Mouse (Mus musculus) brown adipose tissue, adult 24 weeks (tissue): ENCODE data around the gene Ppp1r9b. TPM values are rescaled to one million over a fixed set of nuclear protein-coding genes. Genes with fewer than 3 reads are reported as not detected.

Experiments
- H3K27ac ChIP-seq: fragments of 200-500 bp; replicated peaks from 2 replicates; pipeline ENCODE4 v1.5.1; 2012; ENCODE audit warnings: low read depth, mild to moderate bottlenecking, low read length
- H3K4me1 ChIP-seq: fragments of 200-500 bp; 2 replicates; pipeline ENCODE4 v1.6.1; 2012; ENCODE audit warnings: low read length, mixed read lengths; ENCODE audit not compliant: control insufficient read depth, insufficient read depth, insufficient read length
- H3K4me3 ChIP-seq: fragments of 200-500 bp; 2 replicates; pipeline ENCODE4 v1.5.1; 2012; ENCODE audit warnings: low read depth, mild to moderate bottlenecking, low read length, moderate library complexity; ENCODE audit not compliant: insufficient read depth
- polyA plus RNA-seq: library from polyadenylated mRNA; stranded (reverse); fragments of >200 nt; gene quantifications from 2 replicates; pipeline ENCODE4 v1.2.4, GENCODE M21; 2012; ENCODE audit not compliant: missing spikeins, insufficient read depth, insufficient read length

The Ppp1r9b gene
- polyA plus RNA-seq, 1 experiment, result 83.5 TPM

DNA sequence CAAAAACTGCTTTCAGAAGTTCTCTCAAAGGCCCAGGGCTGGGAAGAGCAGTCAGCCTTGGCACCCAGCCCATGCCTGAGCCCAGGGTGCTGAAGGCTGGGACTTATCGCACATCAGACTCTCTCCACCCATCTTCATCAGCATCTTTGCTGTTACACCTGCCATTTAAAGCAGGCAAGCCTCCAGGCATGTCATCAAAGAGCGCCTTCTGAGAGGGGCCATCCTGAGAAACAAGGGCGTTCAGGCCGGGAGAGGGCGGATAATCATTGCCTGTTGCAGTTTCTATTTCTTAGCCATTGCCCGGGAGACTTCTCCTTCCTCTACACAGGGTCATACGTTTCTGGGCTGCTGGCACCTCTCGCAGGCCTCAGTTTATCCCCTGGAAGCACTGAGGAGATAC lies 3.0 kb upstream of the Ppp1r9b start:
- no peak overlapping the region for H3K4me3 ChIP-seq
- H3K4me1 ChIP-seq, result peaks cover 18% of the 10 kb centered on the region
- H3K27ac ChIP-seq, result peak overlapping the region; percentile 24; the same call in 1 of the 2 replicates

DNA sequence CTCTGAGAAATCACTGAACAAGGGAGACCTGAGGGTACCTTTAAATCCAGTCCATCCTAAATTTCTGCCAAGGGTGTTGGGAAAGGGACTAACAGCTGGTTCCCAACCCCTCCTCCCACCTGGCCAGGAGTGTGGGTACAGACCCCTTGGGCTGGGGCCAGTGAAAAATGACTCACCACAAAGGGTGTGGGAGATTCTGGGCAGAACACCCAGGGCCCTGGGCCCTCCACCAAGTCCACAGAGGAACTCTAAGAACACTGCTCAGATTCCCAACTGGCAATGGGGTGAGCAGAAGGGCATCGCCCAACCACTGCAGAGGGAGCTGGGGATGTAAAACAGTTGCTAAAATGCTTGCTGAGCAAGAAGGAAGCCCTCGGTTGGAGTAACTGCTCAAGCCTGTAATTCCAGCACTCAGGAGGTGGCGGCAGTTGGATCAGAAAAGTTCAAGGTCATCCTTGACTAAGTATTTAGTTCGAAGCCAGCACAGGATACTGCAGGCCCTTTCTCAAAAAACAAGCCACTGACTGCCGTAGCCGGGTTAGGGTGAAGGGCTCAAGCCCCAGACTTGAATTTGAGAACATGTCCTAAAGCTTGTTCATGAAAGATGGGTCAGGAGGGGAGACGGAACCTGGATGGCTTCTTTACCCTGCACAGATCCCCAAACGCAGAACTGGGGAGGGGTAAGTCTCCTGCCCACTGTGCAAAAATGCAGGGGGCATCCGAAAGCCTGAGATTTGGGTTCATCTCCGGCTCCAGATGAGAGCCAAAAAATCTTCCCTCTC lies 1.9 kb upstream of the Ppp1r9b start:
- peak overlapping the region; percentile 95 for H3K27ac ChIP-seq
- peaks cover 18% of the 10 kb centered on the region for H3K4me1 ChIP-seq
- H3K4me3 ChIP-seq, result peak overlapping the region; percentile 74

DNA sequence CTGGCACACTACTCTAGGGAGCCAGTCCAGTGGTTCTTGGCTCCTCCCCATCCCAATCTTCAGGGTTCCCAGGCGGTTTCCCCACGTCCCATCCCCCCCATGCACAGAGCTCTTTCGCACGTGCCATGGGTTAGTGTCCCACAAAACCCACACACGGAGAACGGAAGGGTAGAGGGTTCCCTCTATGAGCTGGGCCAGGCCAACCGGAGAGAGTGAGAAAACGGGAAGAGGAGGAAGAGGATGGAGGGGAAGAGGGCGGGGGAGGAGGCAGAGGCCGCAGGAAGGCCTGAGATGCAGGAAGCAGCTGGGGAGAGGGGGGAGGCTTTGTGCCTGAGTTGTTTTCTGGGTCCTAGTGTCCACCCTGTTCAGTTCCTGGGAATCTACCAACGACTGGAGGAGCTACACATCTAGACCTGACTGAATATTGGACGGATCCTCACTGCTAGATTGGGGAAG lies 1.2 kb upstream of the Ppp1r9b start:
- Histone ChIP-seq H3K27ac (peak overlapping the region; percentile 95), H3K4me3 (peak overlapping the region; percentile 74), H3K4me1 (peaks cover 19% of the 10 kb centered on the region)

DNA sequence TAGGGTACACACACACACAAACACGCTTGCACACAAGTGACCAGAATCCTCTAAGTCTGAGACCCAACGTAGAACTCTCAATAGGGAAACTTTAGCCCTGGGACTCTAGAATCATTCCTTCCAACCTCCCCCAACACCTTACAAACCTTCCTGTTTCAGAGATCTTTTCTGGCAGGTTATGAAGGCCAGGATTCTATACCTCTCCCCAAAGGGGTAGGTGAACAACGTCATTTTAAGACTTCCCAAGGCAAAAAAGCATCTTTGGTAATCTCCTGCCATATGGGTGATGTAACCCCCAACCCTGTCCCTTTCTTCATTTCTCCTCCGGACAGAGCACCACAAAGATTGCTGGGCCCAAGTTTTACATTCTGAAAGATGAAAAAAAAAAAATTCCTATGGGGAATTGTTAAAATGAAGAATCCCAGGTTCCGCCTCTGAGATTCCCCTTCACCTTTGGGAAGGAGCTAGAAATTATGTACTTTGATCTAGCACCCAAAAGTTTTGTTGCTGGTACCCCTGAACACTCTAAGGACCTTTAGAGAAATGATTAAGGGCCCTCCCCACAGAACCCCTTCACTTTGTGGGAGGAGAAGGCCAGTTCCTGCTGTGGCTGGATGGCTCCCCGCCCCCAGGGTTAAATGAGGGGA lies 610 bp upstream of the Ppp1r9b start:
- H3K4me3 ChIP-seq, result peak overlapping the region; percentile 54
- H3K4me1 ChIP-seq, result peaks cover 25% of the 10 kb centered on the region
- H3K27ac ChIP-seq, result peak overlapping the region; percentile 83

DNA sequence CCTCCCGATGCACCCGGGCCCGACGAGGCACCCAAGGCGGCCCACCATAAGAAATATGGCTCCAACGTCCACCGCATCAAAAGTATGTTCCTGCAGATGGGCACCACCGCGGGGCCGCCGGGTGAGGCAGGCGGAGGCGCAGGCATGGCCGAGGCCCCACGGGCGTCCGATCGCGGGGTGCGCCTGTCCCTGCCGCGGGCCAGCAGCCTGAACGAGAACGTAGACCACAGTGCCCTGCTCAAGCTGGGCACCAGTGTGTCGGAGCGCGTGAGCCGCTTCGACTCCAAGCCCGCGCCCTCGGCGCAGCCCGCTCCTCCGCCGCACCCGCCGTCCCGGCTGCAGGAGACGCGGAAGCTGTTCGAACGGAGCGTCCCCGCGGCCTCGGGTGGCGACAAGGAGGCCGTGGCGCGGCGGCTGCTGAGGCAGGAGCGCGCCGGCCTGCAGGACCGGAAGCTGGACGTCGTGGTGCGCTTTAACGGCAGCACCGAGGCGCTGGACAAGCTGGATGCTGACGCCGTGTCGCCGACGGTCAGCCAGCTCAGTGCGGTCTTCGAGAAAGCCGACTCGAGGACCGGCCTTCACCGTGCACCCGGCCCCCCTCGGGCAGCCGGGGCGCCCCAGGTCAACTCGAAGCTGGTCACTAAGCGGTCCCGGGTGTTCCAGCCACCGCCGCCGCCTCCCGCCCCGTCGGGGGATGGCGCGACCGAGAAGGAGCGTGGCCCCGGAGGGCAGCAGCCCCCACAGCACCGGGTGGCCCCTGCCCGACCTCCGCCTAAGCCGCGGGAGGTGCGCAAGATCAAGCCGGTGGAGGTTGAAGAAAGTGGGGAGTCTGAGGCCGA lies 1.0 kb downstream of the Ppp1r9b start:
- H3K27ac ChIP-seq, result peak overlapping the region; percentile 91
- peak overlapping the region; percentile 93 for H3K4me3 ChIP-seq
- H3K4me1 ChIP-seq, result peaks cover 38% of the 10 kb centered on the region

DNA sequence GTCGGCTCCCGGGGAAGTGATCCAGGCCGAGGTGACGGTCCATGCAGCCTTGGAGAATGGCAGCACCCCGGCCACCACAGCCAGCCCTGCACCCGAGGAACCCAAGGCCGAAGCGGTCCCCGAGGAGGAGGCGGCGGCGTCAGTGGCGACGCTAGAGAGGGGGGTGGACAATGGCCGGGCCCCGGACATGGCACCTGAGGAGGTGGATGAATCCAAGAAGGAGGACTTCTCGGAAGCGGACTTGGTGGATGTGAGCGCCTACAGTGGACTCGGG lies 1.6 kb downstream of the Ppp1r9b start:
- H3K4me1 ChIP-seq, result peaks cover 38% of the 10 kb centered on the region
- peak overlapping the region; percentile 93 for H3K4me3 ChIP-seq
- H3K27ac ChIP-seq, result peak overlapping the region; percentile 91

DNA sequence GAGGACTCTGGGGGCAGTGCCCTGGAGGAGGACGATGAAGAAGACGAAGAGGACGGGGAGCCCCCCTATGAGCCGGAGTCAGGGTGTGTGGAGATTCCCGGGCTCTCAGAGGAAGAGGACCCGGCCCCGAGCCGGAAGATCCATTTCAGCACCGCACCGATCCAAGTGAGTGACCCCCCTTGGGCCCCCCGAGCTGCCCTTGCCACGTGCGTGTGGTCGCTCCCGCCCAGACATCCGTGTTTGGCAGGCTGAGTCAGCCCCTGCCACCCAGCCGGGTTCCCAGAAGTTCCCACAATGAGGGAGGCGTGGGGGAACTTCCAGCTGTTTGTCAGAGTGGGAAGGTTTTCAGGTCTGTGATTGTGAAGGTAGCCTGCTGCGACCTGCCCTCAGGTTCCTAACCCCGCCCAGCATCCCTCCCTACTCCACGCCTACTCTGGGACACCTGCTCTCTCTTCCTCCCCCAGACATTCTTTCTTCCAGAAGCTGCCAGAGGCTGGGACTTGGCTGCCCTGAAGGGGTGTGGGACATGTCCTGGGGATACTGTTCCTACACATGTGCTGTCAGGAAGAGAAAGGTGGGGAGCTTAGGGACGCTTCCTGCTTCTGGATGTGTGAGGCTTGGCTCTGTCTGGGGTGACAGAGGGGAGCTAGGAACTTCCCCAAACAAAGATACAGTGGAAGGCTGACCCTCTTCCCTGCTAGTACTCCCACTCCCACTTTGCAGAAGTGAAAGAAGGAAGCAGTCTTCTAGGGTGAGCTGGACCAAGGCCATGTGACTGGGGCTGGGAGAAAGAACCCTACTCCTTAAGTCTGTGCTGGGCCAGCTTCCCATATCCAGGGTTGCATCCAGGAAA lies 2.1 kb downstream of the Ppp1r9b start:
- peak overlapping the region; percentile 91 for H3K27ac ChIP-seq
- peaks cover 38% of the 10 kb centered on the region for H3K4me1 ChIP-seq
- H3K4me3 ChIP-seq, result peak overlapping the region; percentile 93

DNA sequence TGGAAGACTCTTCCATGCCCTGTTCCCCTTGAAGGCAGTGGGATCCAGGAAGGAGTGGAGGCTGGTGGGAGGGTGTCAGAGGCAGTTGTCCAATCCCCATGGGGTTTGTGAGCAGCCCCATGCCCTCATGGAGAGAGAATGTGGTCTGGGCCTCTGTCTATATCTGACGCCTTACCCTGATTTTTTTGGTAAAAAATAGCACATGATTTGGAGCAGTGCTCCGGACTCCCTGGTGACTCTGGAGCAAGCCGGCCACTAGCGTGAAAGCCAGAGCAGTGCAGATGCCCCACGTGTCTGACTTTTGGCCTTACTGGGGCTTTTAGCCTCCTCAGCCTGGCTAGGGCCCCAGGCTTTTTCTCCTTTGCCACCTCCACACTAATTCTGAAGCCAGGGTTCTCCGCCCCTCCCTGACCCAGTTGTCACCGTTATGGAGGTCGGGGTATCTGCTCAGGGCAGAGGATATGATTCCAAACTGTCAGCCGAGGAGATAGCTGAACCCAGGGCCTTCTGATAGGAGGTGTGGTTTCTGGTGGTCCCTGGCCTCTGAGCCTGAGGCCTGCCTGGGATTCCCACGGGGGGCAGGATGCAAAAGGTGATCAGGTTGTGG lies 3.5 kb downstream of the Ppp1r9b start:
- Histone ChIP-seq H3K4me3 (peak overlapping the region; percentile 93), H3K4me1 (peaks cover 33% of the 10 kb centered on the region), H3K27ac (peak overlapping the region; percentile 91)

DNA sequence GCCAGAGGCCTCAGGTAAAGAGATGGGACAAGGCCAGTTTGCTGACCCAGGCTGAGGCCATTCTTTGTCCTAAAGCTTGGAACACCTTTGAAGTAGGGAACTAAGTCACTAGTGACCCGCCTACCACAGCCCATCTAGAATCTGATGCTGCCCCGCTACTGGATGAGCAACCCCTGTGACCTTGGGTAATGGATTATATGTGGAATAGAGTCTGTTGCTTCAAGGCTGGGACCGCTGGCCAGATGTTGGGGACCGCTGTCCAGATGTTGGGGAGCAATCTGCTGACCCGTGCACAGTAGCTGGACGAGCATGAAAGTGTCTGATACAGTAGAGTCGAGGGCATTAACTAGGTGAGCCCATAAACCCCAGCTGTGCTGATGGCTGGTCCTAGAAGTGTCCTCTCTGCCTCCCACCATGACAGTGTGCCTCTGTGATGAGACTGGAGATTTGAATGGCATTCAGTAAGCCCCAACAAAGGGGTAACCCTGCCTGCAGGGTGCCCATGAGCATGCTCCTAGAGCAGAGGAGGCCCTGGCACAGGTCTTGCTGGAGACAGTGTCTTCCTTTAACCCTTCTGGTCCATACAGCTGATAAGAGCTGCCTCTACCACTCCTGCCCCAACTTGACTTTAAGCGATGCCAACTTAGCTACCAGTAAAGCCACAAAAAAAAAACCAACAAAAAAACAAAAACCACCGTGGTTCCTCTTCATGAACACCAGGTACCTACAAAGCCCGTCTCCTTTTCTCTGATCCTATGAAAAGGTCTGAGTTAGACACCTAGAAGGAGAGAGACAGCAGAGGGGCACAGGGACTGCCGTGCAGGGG lies 4.3 kb downstream of the Ppp1r9b start:
- H3K4me1 ChIP-seq, result peaks cover 37% of the 10 kb centered on the region
- peak overlapping the region; percentile 91 for H3K27ac ChIP-seq
- H3K4me3 ChIP-seq, result peak overlapping the region; percentile 93

DNA sequence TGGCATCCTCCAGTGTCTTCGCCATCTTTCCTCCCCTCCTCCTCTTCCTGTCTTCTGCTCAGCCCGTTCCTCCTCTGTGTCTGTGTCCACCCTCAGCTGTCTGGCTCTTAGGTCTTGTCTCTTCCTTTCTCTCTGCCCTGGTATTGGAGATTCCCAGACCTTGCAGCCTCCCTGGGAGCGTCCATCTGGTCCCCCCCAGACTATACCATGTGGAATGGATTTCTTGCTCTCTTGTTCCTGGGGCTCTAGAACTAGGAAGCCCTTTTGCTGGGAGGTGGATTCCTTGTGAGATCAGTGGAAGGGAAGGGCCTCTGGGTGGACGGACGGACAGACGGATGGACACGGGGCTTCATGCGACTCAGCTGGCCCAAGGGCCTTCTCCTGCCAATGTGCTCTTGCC lies 5.3 kb downstream of the Ppp1r9b start:
- Histone ChIP-seq H3K27ac (peak overlapping the region; percentile 24; the same call in 1 of the 2 replicates), H3K4me3 (no peak overlapping the region), H3K4me1 (peaks cover 46% of the 10 kb centered on the region)

DNA sequence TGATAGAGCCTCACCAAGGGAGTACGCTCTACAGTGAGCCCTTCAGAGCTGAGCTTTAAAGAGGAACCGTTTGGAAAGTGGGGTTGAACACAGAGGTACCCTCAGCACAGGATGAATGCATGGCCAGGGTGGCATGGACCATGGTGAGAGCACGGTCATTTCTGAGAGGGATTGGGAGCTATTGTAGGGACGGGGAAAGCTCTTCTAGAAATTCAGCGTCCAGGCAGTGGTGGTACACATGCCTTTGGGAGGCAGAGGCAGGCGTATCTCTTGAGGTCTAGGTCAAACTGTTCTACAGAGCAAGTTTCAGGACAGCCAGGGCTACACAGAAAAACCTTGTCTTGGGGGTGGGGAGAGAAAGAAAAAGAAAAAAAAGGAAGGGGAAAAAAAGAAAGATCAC lies 6.1 kb downstream of the Ppp1r9b start:
- Histone ChIP-seq H3K27ac (no peak overlapping the region), H3K4me3 (no peak overlapping the region), H3K4me1 (peaks cover 46% of the 10 kb centered on the region)

DNA sequence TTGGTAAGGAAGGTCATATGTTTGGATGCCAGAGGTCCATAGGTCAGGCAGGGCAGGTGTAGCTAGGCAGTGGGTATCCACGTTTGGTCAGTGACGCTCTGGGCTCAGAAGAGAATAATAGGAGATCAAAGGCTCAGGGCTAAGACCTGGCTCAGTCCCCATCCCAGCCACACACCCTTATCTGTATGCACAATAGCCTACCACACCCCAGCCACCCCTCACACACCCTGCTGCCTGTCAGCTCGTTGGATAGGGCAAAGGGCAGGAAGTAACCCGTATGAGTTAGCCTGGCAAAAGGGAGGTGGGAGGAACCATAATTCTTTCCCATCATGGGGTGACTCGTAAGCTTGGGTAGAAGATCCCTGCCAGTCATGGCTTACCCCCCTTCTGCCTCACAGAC lies 6.8 kb downstream of the Ppp1r9b start:
- Histone ChIP-seq H3K4me1 (peaks cover 46% of the 10 kb centered on the region), H3K4me3 (0 out of 2 replicates have a peak overlapping the region, but pooled peaks have one; percentile 3), H3K27ac (peak overlapping the region; percentile 47; the same call in 1 of the 2 replicates)

DNA sequence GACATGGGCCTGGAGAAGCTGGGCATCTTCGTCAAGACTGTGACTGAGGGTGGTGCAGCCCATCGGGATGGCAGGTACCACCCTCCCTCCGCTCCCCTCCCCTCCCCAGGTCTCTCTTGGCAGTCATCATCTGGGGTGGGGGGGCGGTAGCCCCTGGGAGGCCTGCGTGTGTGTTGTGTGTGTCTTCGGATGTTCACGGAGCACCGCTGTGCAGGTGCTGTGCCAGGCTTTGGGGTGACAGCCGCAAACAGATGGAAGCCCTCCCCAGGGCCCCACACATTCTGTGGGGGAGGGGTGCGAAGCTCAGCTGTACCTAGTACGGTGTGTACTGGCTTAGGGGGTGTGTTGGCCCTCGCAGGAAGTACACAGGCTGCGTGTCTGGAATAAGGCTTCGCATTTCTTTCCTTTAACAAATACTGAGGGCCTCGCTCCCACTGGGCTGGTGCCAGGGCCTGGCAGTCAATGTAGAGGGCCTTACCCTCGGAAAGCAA lies 7.3 kb downstream of the Ppp1r9b start:
- peaks cover 46% of the 10 kb centered on the region for H3K4me1 ChIP-seq
- H3K4me3 ChIP-seq, result no peak overlapping the region
- H3K27ac ChIP-seq, result peak overlapping the region; percentile 47; the same call in 1 of the 2 replicates
